Mouse (Mus musculus): Measurements from ENCODE around the gene Hykk. TPM values are rescaled to one million over a fixed set of nuclear protein-coding genes. Genes with fewer than 3 reads are reported as not detected.

Hykk gene
- polyA plus RNA-seq (2015; fragmentation: Illumina TruSeq; extraction: RNeasy Lipid Tissue Mini Kit (QIAGEN cat#74804); ENCODE audit: insufficient read depth, low read depth, low replicate concordance) = 0.72 TPM

GRCm38 (mm10) chr9:54917010-54917677, at the start of gene Hykk:
Gene Hykk (plus strand): TSS chr9:54917283.

DNA sequence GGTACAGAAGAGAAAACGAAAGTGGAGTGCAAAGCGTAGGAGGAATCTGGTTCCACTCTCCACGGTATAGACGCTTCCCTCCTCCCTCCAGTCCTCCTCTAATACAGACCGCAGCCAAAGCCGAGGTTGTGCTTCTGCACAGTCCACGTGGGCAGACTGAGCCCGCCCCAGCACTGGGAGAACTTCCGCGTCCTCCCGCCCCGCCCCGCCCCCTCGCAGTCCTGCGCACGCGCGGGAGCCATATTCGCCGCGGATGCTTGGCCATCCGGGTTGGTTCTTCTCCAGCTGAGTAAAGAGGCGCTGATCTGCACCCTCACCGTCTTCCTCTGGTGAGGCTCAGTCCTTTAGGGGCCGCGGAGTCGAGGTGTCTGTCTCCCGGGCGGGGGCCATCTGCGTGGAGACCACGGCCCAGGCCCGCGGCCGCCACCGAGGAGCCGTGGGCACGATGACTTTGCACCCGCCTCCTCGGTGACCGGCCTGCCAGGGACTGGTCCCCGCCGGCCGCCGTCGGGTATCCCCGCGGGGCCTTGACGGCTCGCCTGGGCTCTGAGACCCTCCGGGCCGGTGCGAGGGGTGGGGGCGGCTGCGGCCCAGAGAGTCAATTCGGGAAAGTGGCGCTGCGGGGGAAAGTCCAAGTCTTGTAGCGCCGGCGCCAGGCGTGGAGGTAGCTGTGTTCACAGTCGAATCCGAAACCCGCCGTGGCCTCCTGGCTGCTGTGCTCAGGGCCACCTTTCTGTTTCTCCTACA, 33.7 kb downstream of the Hykk start, which contains the start of the genes Psma4 and AY074887:
Gene Psma4 (plus strand): TSS at position 216 of the 747 bp plus-strand sequence.
Gene AY074887 (minus strand): TSS at position 424 of the 747 bp plus-strand sequence.

DNA sequence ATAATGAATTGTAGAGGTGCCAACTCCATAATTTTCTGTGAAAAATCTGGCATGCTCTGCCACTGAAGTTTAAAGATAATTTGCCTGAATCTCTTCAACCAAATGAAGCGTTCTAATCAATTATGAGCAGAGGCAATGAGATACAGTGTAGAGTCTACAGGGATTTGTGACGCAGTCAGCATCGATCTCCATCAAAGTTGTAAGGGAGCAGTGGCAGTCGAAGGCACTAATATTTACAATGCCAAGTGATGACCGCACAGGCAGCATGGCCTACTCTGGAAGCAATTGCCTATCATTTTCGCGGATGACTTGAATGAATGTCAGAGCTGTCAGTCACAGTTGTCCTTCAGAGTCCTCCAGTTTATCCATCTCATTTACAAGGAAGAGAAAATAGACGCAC, 63.6 kb downstream of the Hykk start, which contains the start of gene Chrna5:
Gene Chrna5 (plus strand): TSS at position 207 of the 400 bp plus-strand sequence.

Other genes starting within 250 kb of the Hykk start
- 6.0 TPM for gene Dnaja4, start 218.4 kb upstream of the Hykk start, polyA plus RNA-seq (2015; fragmentation: Illumina TruSeq; extraction: RNeasy Lipid Tissue Mini Kit (QIAGEN cat#74804); ENCODE audit: insufficient read depth, low read depth, low replicate concordance)
- 10.9 TPM for gene Wdr61, start 182.8 kb upstream of the Hykk start, polyA plus RNA-seq (2015; fragmentation: Illumina TruSeq; extraction: RNeasy Lipid Tissue Mini Kit (QIAGEN cat#74804); ENCODE audit: insufficient read depth, low read depth, low replicate concordance)
- gene Crabp1, start 152.5 kb upstream of the Hykk start, polyA plus RNA-seq (2015; fragmentation: Illumina TruSeq; extraction: RNeasy Lipid Tissue Mini Kit (QIAGEN cat#74804); ENCODE audit: insufficient read depth, low read depth, low replicate concordance) = not detected
- 6.3 TPM for gene Ireb2, start 53.5 kb upstream of the Hykk start, polyA plus RNA-seq (2015; fragmentation: Illumina TruSeq; extraction: RNeasy Lipid Tissue Mini Kit (QIAGEN cat#74804); ENCODE audit: insufficient read depth, low read depth, low replicate concordance)
- 31.0 TPM for gene Psma4, start 33.5 kb downstream of the Hykk start, polyA plus RNA-seq (2015; fragmentation: Illumina TruSeq; extraction: RNeasy Lipid Tissue Mini Kit (QIAGEN cat#74804); ENCODE audit: insufficient read depth, low read depth, low replicate concordance)
- gene AY074887, start 33.7 kb downstream of the Hykk start, polyA plus RNA-seq (2015; fragmentation: Illumina TruSeq; extraction: RNeasy Lipid Tissue Mini Kit (QIAGEN cat#74804); ENCODE audit: insufficient read depth, low read depth, low replicate concordance) = not detected
- gene Chrna5, start 63.6 kb downstream of the Hykk start, polyA plus RNA-seq (2015; fragmentation: Illumina TruSeq; extraction: RNeasy Lipid Tissue Mini Kit (QIAGEN cat#74804); ENCODE audit: insufficient read depth, low read depth, low replicate concordance) = not detected
- 0.30 TPM for gene Chrna3, start 109.3 kb downstream of the Hykk start, polyA plus RNA-seq (2015; fragmentation: Illumina TruSeq; extraction: RNeasy Lipid Tissue Mini Kit (QIAGEN cat#74804); ENCODE audit: insufficient read depth, low read depth, low replicate concordance)
- gene Chrnb4, start 131.5 kb downstream of the Hykk start, polyA plus RNA-seq (2015; fragmentation: Illumina TruSeq; extraction: RNeasy Lipid Tissue Mini Kit (QIAGEN cat#74804); ENCODE audit: insufficient read depth, low read depth, low replicate concordance) = 0.35 TPM
- 7.4 TPM for gene Ube2q2, start 231.6 kb downstream of the Hykk start, polyA plus RNA-seq (2015; fragmentation: Illumina TruSeq; extraction: RNeasy Lipid Tissue Mini Kit (QIAGEN cat#74804); ENCODE audit: insufficient read depth, low read depth, low replicate concordance)